Mouse (Mus musculus): ENCODE measurements around the gene Klrb1.

Klrb1 gene

DNA sequence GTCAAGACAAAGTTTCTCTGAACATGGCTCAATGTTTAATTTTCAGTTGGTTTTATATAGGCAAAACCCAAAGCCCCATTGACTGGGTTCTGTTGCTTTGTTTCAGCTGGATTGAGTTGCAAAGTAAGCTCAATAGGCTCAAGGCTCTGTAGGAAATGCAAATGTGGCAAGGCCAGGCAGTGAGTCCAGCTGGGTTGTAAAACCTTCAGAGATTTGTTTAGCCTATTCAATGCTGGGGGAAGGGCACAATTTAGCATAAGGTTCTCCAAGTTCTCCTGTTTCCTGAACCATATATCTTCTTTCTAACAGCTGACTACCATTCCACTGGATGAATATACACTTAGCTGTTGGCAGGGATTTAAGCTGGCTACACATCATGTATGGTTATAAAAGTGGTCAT lies 12.0 kb upstream of the Klrb1 start:
- no peak for DNase-seq (ENCODE audit: inconsistent ontology term)

DNA sequence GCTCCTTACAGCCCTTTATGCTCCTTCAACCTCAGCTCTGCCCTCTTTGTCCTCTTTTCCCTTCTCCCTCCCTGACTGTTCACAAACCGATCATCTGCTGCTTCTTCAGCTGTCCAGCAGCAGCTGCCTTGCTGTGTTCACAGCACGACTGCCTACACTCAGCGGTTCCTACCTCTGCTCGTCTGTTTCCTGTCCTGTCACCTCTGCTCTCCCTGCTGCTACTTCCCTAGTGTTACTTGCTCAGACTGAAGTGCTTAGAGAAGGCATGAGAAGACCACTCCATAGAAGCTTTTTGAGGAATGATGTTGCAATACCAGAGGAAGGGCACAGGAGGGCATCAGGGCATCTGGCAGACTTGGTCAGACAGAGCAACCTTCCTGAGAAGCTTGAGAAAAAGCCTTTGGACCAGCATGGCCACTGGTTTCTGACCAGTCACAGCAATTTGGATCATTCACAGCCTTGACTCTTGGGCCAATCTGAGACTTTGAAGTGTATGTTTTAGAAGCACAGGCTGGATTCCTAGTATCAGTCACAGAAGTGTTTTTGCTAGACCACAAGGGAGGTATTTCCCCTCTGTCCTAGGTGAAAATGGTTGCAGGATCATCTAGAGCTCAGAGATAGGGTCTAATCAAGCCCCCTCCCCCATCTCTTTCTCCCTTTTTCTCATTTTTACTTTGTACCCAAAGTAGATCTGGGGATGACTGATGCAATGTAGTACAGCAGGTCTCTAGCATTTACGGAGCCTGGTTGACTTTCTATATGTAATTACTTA lies 11.2 kb upstream of the Klrb1 start:
- no peak for DNase-seq (ENCODE audit: inconsistent ontology term)

DNA sequence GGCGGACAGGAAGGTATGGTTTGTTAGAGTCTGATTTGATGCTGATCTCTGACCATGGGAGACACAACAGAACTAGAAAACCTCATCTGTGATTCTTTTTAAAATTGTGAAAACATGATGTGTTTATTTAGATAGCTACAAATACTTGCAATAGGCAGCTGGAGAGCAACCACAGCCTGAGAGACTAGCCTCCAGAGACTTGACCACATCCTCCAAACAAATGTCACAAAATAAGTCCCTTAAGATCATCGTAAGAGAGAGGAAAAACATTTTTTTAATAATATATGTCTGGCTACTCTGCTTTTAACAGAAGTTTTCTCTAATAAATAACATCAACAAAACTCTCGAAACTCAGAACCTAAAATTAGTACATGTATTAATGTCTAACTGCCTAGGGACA lies 9.2 kb upstream of the Klrb1 start:
- no peak for DNase-seq (ENCODE audit: inconsistent ontology term)

DNA sequence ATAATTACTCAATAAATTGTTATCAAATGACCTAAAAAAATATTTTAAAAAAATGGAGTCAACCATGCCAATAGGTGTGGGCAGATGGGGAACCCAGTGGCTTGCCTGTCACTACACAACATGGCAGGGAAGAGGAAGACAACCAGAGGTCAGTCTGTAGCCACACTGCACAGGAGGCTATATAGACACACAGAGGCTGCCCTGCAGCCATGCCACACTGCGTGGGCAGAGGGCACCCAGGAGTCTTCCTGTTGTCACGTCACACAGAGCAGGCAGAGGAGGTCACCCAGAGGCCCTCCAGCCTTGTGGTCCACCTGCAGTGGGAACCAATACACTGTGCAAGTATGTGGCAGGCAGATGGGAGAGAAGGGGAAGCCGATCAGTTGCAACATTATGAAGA lies 21.2 kb downstream of the Klrb1 start:
- no peak for DNase-seq (ENCODE audit: inconsistent ontology term)

DNA sequence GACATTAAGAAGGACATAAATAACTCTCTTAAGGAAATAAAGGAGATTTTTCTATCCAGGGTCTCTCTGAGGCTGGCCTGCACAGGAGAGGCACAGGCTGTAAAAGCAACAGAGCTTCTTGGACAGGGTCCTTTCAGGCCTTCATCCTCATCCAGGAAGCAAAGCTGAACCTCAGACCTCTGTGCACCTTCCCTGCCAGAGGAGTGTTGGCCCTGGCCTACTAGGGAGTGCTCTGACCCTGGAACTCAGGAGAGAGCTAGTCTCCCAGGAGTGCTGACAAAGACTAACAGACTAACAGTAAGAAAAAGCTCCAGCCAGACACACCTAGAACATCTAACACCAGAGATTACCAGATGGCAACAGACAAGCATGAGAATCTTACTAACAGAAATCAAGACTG lies 43.3 kb downstream of the Klrb1 start:
- no peak for DNase-seq (ENCODE audit: inconsistent ontology term)

DNA sequence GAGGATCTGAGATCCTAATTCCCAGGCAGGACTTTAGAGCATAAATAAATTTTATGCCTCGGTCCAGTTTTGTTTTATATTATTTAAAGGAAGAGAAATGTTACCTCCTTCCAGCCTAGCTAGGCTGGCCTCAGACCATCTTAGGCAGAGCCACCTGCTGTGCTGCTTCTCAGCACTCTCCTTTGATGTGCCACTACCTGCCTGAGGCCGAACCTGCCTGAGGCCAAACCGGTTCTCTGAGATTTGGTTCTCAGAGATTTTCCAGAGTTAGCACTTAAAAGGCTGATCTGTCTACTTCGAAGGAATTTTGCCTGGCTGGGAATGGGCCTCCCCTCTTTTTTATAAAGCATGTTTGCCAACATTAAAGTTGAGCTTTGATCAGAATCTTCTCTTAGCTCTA lies 52.9 kb downstream of the Klrb1 start:
- no peak for DNase-seq (ENCODE audit: inconsistent ontology term)

DNA sequence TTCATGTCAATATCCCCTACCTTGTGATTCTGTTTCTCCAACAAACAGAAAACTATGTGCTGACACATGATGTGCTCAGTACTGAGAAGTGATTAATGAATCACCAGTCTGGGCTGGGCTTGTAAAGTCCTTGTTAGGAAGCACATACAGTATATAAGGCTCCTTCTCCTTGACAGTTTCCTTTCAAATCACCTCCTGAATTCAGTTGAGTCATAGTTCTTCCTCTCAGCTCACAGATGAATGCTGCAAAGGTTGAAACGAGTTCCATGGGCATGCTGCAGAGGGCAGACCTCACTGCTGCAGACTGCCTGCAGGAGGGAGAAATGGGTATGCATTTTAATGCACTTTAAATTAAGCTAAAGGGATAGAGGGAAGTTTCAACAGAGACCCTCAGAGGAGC lies 60.7 kb downstream of the Klrb1 start, which contains the start of gene Clec2h:
Clec2h (plus strand) TSS at position 180 of the 400 bp plus-strand sequence.
- DNase-seq (ENCODE audit: inconsistent ontology term), result peak; percentile 17

DNA sequence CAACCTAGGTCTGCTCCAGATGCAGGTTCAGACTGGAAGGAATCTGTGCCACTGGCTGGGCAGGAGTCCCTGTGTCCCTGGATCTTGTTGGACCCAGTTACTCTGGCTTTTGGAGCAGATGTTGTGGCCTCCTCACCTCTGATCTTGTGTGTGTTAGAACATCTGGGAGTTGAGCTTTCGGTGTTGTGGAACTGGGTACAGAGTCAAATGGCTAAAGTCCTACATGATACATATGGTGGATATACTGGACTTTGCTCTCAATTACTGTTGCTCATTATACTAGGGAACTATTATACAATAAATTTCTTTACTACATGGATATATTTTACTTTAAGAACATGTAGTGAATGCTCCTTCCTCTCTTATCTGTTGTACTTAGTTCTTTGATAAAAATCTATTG lies 61.6 kb downstream of the Klrb1 start:
- no peak for DNase-seq (ENCODE audit: inconsistent ontology term)
